Mouse (Mus musculus): ENCODE results near the gene Rfx3.

Rfx3 gene

DNA sequence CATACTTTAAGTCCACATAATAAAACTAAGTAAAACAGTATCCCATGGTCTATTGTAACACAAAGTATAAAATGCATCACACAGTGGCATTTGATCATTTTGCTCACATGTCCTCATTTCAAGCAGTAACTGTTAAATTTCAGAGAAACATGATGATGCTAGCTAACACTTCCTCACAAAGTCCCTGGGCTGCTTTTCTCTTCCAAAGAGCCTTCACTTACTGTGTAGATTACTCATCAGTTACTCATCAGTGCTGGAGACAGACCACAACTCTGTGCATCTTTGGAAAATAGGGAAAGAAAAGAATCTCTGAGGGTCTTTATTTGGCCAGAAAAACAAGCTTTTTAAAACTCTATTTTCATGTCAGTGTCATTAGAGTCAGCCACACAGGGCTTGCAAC lies 294.7 kb downstream of the Rfx3 start:
- DNase-seq (ENCODE audit: low read depth): no peak

All from induced T-regulatory cell, adult 2 months (primary cell).